Mouse (Mus musculus): ENCODE measurements around the gene Ddx5.
"Not testable (repeated sequence)": the region's sequence is repeated elsewhere in the genome, so short reads cannot be mapped to it uniquely, and the experiment has no call there.

Ddx5 gene

GRCm38 (mm10) chr11:106789649-106790048, 664 bp upstream of the Ddx5 start:
- DNase-seq (ENCODE audit: low spot score in 2 of 2), result no peak

- peak; percentile 97 to 98 for DNase-seq (ENCODE audit: low spot score in 2 of 2)
These were observed 785 bp downstream of the Ddx5 start for GRCm38 (mm10) chr11:106788026-106788774.

GRCm38 (mm10) chr11:106787131-106788025, 1.6 kb downstream of the Ddx5 start:
- DNase-seq (ENCODE audit: low spot score in 2 of 2), result peak; percentile 86

- no peak for DNase-seq (ENCODE audit: low spot score in 2 of 2)
These were observed 3.9 kb downstream of the Ddx5 start for GRCm38 (mm10) chr11:106785043-106785442.

- no peak for DNase-seq (ENCODE audit: low spot score in 2 of 2)
These were observed 4.5 kb downstream of the Ddx5 start for GRCm38 (mm10) chr11:106784476-106784875.

- DNase-seq (ENCODE audit: low spot score in 2 of 2), result no peak
These were observed 5.9 kb downstream of the Ddx5 start for GRCm38 (mm10) chr11:106782841-106783764.

GRCm38 (mm10) chr11:106782271-106782670, 6.7 kb downstream of the Ddx5 start:
- not testable (repeated sequence) for DNase-seq (ENCODE audit: low spot score in 2 of 2)

GRCm38 (mm10) chr11:106780590-106781220, 8.3 kb downstream of the Ddx5 start:
- DNase-seq (ENCODE audit: low spot score in 2 of 2), result no peak

- no peak for DNase-seq (ENCODE audit: low spot score in 2 of 2)
These were observed 8.9 kb downstream of the Ddx5 start for GRCm38 (mm10) chr11:106780089-106780425.

- peak; percentile 90 to 95 for DNase-seq (ENCODE audit: low spot score in 2 of 2)
These were observed 9.4 kb downstream of the Ddx5 start, which contains the start of gene Polg2 for GRCm38 (mm10) chr11:106779388-106780088. Gene Polg2, minus strand, starts transcription at chr11:106779537.

- DNase-seq (ENCODE audit: low spot score in 2 of 2), result no peak
These were observed 10.2 kb downstream of the Ddx5 start for GRCm38 (mm10) chr11:106778589-106779387.

GRCm38 (mm10) chr11:106778132-106778531, 10.9 kb downstream of the Ddx5 start:
- DNase-seq (ENCODE audit: low spot score in 2 of 2), result no peak

GRCm38 (mm10) chr11:106777395-106777794, 11.6 kb downstream of the Ddx5 start:
- no peak for DNase-seq (ENCODE audit: low spot score in 2 of 2)

- no peak for DNase-seq (ENCODE audit: low spot score in 2 of 2)
These were observed 12.0 kb downstream of the Ddx5 start for GRCm38 (mm10) chr11:106776960-106777359.

GRCm38 (mm10) chr11:106773061-106773460, 15.9 kb downstream of the Ddx5 start:
- no peak for DNase-seq (ENCODE audit: low spot score in 2 of 2)

- no peak for DNase-seq (ENCODE audit: low spot score in 2 of 2)
These were observed 18.6 kb downstream of the Ddx5 start for GRCm38 (mm10) chr11:106770195-106770974.

GRCm38 (mm10) chr11:106767516-106767915, 21.5 kb downstream of the Ddx5 start:
- DNase-seq (ENCODE audit: low spot score in 2 of 2), result no peak

- no peak for DNase-seq (ENCODE audit: low spot score in 2 of 2)
These were observed 22.3 kb downstream of the Ddx5 start for GRCm38 (mm10) chr11:106766611-106767162.

- no peak for DNase-seq (ENCODE audit: low spot score in 2 of 2)
These were observed 26.2 kb downstream of the Ddx5 start for GRCm38 (mm10) chr11:106762800-106763185.
